23 mouse cellular contexts compared by ENCODE assay signal in the genomic region with DNA sequence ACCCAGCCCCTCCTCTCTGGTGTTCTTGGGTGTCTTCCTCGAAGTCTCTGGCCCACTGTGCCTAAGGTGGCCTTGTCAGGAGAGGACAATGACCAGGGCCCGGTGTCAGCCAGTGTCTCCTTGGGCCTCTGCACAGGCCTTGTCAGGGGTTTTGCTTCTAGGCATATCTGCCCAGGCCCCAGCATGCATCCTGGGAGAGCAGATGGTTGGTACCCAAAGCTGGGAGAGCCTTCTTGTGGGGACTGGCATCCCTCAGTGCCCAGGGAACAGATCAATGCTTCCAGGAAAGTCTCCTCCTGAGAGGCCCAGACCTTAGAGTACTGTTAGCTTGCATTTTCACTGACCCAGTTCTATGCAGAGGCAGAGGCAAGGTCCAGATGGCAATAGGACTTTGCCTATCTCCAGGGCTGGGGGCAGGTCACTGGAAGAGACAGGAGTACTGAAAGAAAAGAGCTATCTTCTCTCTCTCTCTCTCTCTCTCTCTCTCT.
A peak's percentile ranks its signal among the peaks of the same experiment; 100 is the strongest.
DNase-seq lines count a peak whose midpoint lies in the region; ATAC-seq lines count a peak whose summit lies in the region.
"Had no signal": no experiment of that assay in that cellular context is flagged by ENCODE, and none has a peak within 500 bp of the region (broad histone marks: within the 10 kb centered on the region; RNA-seq: fewer than 3 reads in every experiment).

No protein-coding gene starts in this region.

- H3K4me3 ChIP-seq in forebrain, embryonic 15.5 days = no peak overlapping the region
- H3K4me3 ChIP-seq: embryonic facial prominence, embryonic 15.5 days; heart, embryonic 10.5 days; hindbrain, embryonic 13.5 days; limb, embryonic 15.5 days; midbrain, embryonic 15.5 days; stomach, embryonic 15.5 days had no signal

- H3K36me3 ChIP-seq in forebrain, embryonic 15.5 days = no peaks in the 10 kb centered on the region
- H3K36me3 ChIP-seq: embryonic facial prominence, embryonic 15.5 days; heart, embryonic 10.5 days; hindbrain, embryonic 13.5 days; limb, embryonic 15.5 days; midbrain, embryonic 15.5 days; stomach, embryonic 15.5 days had no signal

- no peak overlapping the region for H3K9ac ChIP-seq in forebrain, embryonic 15.5 days (replicated peaks)
- H3K9ac ChIP-seq: embryonic facial prominence, embryonic 15.5 days; forebrain, postnatal 0 days; hindbrain, embryonic 13.5 days; limb, embryonic 15.5 days; liver, postnatal 0 days; midbrain, embryonic 15.5 days; stomach, embryonic 15.5 days had no signal

- H3K9me3 ChIP-seq in forebrain, embryonic 15.5 days = no peaks in the 10 kb centered on the region
- H3K9me3 ChIP-seq: embryonic facial prominence, embryonic 15.5 days; heart, embryonic 10.5 days; hindbrain, embryonic 13.5 days; limb, embryonic 15.5 days; midbrain, embryonic 15.5 days; stomach, embryonic 15.5 days had no signal

- no peak overlapping the region for H3K27ac ChIP-seq in forebrain, embryonic 15.5 days (replicated peaks)
- H3K27ac ChIP-seq: embryonic facial prominence, embryonic 15.5 days; heart, embryonic 10.5 days; hindbrain, embryonic 13.5 days; limb, embryonic 15.5 days; midbrain, embryonic 15.5 days; stomach, embryonic 15.5 days had no signal

- ATAC-seq in forebrain, embryonic 15.5 days (replicated peaks) = no peak
- ATAC-seq: forebrain, postnatal 0 days; inflammation-experienced regulatory T-cells, adult 6 months; liver, postnatal 0 days; midbrain, embryonic 15.5 days had no signal

- H3K4me1 ChIP-seq in forebrain, embryonic 15.5 days = no peaks in the 10 kb centered on the region
- H3K4me1 ChIP-seq: embryonic facial prominence, embryonic 15.5 days; heart, embryonic 10.5 days; limb, embryonic 15.5 days; stomach, embryonic 15.5 days had no signal

- no peak overlapping the region for H3K4me2 ChIP-seq in forebrain, embryonic 15.5 days (replicated peaks)
- H3K4me2 ChIP-seq: embryonic facial prominence, embryonic 15.5 days; hindbrain, embryonic 13.5 days; limb, embryonic 15.5 days; midbrain, embryonic 15.5 days; stomach, embryonic 15.5 days had no signal

- 67% methylated on average over 2 of the region's 2 CpGs for WGBS in forebrain, embryonic 15.5 days

- no peaks in the 10 kb centered on the region for H3K27me3 ChIP-seq in forebrain, embryonic 15.5 days
- H3K27me3 ChIP-seq: embryonic facial prominence, embryonic 15.5 days; hindbrain, embryonic 13.5 days; limb, embryonic 15.5 days; midbrain, embryonic 15.5 days; stomach, embryonic 15.5 days had no signal

- peak; percentile 14 to 15 for DNase-seq in kidney, adult 8-10 months
- DNase-seq in kidney, postnatal 4 days = no peak
- peak; percentile 14 to 21 for DNase-seq in cerebellum, adult 18-20 months
- DNase-seq in cerebellum, postnatal 14 days = peak; percentile 44 to 63
- DNase-seq in kidney, postnatal 36 days = peak; percentile 29 to 36
- DNase-seq in spleen, postnatal 14 days (ENCODE audit: low spot score in 2 of 2) = no peak
- DNase-seq: adrenal gland, postnatal 36 days; B cell, adult 2 months; embryo, embryonic 11 days; forebrain, postnatal 0 days; layer of hippocampus, postnatal 36 days; liver, postnatal 0 days; right cerebral cortex, postnatal 25 days; thymus, adult 18-20 months; thymus, postnatal 4 days had no signal

Comparison
In these comparisons a context has a peak if more than half of its experiments do, and no peak if none do; other contexts are left out.
1. DNase-seq: peak in kidney, adult 8-10 months (2 of 2), cerebellum, adult 18-20 months (2 of 2), cerebellum, postnatal 14 days (2 of 2) and kidney, postnatal 36 days (2 of 2); none in kidney, postnatal 4 days (0 of 2) and spleen, postnatal 14 days (0 of 2).